Mouse (Mus musculus): ENCODE results near the gene Pacsin1.

The Pacsin1 gene

DNA sequence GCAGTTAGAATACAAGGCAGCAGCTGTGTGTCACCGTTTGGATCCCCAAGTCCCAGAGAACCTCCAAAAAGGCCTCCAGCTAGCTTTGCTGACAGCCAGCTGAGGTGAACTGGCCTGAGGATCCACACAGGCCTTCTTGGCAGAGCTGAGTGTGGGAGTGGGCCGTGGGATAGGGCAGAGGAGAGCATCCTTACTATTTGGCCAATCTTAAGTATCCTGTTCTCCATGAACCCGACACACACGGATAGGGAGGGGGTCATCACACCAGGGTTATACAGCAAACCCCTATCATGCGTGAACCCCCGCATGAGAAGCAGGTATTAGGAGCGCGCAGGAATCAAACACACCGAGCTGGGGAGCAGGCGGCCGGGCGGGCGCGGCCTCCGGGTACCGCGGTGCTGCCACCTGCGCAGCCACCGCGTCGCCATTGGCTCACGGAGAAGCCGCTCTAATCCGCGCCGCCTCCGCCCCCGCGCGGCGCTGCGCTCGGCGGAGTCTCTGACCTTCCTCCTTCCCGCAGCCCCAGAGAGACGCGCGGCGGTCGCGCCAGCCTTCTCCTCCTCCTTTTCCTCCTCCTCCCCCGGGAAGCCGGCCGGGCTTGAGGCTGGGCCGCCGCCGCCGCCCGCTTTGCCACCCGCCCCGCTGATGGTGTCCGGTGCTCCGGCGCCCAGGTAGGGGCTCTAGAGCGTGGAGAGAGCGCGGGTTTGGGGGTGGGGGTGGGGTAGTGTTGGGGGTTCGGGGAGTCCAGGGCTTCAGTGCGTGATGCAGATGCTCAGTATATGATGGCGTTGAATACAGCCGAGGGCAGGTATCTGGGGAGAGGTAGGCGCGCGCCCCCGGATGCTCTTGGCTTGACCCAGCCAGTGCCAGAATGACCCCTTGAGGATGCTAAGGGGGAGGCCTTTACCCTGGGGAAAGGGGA, at the start of gene Pacsin1:
Gene Pacsin1, plus strand, starts transcription at position 421 of the 922 bp plus-strand sequence.
- CTCF ChIA-PET, result no interaction called here

- CTCF ChIA-PET, result no interaction called here
These were observed 45.7 kb upstream of the Pacsin1 start for GRCm38 (mm10) chr17:27609576-27609975.

DNA sequence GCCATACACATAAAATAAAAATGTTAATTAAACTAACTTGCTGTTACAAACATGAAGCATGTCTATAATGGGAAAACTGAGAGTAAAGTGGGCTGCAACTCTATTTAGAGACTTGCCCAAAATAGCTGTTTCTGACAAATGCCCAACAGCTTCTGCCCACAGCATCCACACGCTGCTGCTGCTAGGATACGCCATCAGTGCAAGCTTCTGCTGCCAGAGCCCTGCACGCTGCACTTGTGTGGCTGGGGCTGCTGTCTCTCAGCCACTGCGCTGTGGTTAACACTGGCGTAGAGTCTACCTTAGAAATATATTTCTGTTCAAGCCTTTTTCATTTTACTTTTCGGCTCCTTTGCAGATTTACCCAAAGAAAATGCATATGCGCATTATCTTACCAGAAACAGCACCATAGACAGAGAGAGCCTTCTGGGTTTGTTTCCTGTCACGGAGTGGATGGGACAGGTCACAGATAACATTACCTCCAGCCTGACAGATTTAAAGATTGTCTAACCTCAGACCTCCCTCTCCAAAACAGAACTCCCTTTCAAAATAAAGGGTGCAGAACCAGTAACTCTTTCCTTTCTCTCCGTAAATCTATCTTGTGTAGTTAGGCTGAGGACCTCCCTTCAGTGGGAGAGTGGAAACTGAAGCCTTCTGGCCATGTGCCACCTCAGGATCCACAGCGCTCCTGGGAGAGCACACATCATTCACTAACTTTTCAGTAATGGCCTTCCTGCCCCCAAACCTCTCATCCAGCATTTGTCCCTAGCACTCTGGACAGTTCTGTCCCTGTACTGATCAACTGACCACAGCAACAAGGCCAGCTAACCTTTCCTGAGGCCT, 44.4 kb upstream of the Pacsin1 start:
- CTCF ChIA-PET, result interaction anchor here (0.6 kb wide), 1 partner anchor 30 kb away, joined by 4 read pairs; no protein-coding TSS in a partner anchor

DNA sequence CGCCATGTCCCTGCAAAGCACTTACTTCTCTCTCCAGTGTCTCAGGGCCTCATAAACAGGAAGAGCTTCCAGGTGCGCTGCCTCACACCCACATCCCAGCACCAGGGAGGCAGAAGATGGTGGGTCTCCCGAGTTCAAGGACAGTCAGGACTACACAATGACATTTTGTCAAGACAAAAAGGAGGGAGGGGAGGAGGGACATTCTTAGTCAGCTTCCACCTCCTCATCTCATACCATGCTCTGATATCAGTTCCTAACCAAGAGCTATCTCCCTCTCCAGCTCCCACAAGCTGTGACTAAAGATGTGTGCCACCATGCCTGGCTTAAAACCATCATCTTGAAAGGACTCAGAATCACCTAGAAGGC, 43.8 kb upstream of the Pacsin1 start:
- CTCF ChIA-PET, result no interaction called here

DNA sequence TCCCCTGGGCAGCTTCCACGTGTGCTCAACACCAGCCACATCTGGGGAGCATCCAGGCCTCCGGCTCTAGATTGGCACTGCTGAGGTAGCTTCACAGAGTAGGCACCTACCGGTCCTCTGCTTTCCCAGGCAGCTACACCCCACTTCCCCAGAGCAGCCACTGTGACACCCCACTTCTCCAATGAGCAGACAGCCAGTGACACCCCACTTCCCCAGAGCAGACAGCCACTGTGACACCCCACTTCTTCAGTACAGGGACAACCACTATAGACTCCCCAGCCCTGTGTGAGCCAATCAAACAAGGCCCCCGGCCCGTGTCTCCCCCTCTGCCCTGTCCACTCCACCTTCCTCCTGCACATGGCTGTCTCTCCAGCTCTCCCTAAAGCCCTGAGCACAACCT, 43.3 kb upstream of the Pacsin1 start:
- CTCF ChIA-PET, result no interaction called here

GRCm38 (mm10) chr17:27613016-27613415, 42.3 kb upstream of the Pacsin1 start:
- CTCF ChIA-PET, result interaction anchor here (0.6 kb wide), 1 partner anchor 430 kb away, joined by 4 read pairs; no protein-coding TSS in a partner anchor

GRCm38 (mm10) chr17:27615388-27615787, 39.9 kb upstream of the Pacsin1 start:
- CTCF ChIA-PET, result interaction anchor here (0.6 kb wide), 1 partner anchor 123 kb away, joined by 9 read pairs; no protein-coding TSS in a partner anchor

- CTCF ChIA-PET, result interaction anchor here (1.0 kb wide), 1 partner anchor 19 kb away, joined by 5 read pairs; no protein-coding TSS in a partner anchor
These were observed 34.1 kb upstream of the Pacsin1 start for GRCm38 (mm10) chr17:27621161-27621560.

DNA sequence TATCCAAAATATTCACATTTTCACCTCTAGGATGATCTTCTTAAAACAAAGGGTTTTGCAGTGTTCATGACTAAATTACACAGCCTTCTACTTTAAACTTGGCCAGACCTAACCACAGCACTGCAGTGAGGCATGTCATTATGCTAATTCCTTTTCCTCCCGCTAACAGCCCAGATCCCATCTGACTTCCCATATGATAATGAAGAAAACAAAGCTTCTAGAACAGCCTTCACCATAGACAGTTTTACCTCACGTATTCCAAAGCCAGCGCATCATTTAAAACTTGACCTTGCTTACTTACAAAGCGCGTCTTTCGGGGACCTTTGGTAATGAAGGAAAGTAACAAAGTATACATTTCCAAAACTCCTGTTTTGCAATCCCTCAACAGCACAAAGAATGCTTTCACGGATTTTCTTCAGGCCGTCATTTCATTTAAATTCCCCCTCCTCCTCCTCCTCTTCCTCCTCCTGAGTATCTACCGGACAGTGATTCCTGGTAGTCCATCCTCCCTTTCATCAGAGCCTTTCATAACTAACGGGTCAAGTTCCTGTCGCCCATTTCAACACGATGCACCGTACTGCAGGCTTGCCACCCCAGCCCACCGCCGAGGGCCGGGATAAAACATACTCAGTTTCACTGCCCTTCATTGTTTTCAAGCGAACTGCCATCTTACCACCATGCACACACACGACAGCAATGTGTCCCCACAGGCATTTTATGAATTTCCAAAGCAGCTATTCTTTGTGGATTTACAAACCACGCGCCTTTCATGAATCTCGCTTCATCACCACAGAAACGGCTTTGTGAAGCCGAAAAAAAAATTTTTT, 33.4 kb upstream of the Pacsin1 start:
- CTCF ChIA-PET, result interaction anchor here (0.5 kb wide), 2 partner anchors 56 to 671 kb away, joined by 3 read pairs; no protein-coding TSS in a partner anchor

DNA sequence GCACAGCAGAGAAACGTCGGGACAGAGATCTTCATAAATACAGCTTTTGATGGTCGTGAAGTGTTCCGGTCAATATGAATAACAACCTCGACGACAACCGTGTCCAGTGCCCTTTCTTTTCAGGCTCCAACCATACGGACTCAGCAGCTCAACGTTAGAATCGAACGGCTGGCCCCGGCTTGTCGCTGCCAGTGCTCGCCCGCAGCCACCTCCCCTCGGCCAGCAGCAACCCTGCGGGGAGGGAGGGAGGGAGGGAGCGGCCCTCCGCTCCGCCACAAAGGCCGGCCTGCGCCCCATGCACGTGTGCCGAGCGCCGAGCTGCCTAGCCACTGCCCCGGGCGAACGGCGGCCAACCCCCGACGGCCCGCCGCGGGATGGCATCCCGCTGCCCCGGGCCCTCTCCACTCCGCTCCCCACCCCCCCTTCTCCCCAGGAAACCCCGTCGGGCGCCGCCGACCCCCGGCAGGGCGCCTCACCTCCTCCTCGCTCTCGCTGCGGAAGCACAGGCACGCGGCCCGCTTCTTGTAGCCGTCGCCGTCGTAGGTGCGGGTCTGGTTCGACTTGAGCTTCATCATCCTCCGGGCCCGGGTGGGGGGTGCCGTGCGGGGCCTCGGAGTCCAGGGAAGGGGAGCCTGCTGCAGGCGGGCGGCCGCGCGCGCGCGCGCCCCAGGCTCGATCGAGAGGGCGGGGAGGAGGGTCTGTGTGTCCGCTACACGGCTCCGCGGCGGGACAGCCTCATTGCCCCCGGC, 32.5 kb upstream of the Pacsin1 start:
- CTCF ChIA-PET, result interaction anchor here (0.5 to 0.8 kb wide), 2 partner anchors 57 to 670 kb away, joined by 3 read pairs; partner anchors contain the start of gene AI413582

DNA sequence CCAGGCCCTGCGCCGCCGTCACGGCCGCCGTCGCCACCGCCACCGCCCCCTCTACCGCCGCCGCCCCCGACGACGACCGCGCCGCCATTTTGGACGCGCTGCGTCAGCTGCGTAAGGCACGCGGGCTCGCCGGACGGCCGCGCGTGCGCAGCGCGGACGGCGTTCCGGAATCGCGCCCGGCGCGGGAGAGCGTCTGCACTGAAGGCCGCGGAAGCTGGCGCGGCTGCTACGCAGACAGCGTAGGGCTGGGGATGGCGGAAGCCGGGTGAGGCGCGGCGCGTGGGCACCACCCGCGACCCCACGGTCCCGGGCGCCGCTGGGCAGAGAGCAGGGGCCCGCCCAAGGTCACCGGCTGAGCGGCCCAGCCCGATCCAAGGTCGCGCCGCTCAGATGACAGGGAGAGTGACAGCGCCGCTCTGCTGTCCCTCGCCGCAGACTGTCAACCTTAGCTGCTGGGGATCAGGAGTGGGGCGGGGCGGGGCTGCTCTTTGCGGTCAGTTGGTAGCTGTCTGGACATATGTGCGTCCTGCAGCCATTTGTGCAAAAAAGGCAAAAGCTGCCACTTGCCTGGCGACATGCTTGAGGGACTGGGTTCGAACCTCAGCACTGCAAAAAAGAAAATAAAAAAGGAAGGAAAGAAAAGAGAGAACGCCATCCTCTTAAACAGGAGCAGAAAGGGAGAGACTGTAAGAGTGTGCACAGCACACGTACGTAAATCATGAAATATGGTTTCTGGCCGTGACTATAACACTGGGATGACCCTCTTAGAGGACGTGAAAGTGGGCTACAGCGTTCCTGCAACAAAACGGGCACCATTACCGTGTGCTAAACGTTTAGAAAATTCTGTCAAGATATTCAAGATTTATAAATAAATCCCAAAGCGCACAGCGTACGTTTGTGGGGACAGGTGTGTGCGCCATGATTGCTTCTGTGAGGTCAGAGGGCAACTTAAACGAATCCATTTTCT, 31.7 kb upstream of the Pacsin1 start, which contains the start of gene Nudt3:
Gene Nudt3, minus strand, starts transcription at position 136 of the 967 bp plus-strand sequence.
- CTCF ChIA-PET, result interaction anchor here (0.8 kb wide), 1 partner anchor 58 kb away, joined by 3 read pairs; the partner anchor contains the start of gene AI413582

DNA sequence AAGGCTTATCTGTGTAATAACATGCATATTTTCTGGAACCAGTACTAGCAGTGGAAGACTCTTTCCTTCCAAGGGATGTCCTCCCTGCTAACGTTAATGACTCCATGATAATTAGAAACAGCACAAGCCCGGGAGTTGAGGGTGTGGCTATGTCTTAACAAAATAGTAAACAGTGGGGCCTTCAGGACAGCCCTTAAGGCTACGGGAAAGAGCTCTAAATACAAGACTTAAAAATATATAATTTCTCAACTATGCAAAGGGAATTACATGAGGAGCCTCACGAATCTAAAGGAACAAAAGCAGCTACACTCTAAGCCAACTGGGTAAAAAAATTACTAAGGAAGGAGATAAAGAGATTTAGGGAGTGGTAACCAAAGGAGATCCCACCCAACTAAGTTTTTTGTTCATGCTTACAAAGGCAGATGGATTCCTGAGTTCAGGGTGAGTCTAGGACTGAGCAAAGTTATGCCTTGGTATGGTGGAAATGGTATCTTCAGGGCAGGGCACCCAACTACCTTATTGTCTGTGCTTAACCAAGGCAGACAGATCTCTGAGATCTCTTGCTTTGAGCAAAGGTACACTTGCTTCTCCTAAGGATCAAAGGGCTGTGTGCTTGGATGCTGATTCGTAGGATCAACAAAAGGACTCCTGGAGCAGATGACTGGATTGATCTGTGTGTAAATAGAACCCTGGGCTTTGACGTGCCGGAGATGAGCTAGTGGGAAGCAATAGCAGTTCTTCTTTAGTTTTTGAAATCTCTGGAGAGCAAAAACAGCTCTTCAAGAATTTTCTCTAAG, 29.7 kb upstream of the Pacsin1 start:
- CTCF ChIA-PET, result no interaction called here

GRCm38 (mm10) chr17:27626681-27627080, 28.6 kb upstream of the Pacsin1 start:
- CTCF ChIA-PET, result no interaction called here

DNA sequence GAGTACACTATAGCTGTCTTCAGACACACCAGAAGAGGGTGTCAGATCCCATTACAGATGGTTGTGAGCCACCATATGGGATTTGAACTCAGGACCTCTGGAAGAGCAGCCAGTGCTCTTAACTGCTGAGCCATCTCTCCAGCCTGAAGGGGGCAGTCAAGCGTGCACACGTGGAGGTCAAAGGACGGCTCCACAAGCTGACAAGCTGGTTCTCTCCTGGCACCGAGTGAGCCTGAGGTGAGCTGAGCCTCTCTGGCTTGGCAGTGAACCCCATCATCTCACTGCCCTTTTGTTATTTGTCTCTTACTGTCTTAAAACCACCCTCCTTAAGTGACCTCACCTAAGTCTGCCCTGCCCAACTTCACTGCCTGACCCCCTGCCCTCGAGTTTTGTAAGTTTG, 27.9 kb upstream of the Pacsin1 start:
- CTCF ChIA-PET, result no interaction called here

DNA sequence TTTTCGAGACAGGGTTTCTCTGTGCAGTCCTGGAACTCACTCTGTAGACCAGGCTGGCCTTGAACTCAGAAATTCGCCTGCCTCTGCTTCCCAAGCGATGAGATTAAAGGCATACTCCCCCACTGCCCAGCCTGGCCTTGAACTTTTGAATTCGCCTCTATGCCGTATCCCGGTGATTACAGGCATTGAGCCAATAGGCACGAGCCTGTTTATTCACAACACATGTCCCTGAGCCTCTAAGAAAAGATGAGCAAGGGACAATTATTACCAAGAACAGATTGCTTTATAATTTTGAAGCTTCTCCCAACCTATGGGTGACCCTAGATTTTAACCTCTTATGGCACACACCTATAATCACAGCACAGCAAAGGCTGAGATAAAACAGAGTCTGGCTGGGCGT, 26.9 kb upstream of the Pacsin1 start:
- CTCF ChIA-PET, result interaction anchor here (0.6 to 1.2 kb wide), 2 partner anchors 9 to 95 kb away, joined by 3 read pairs; no protein-coding TSS in a partner anchor

DNA sequence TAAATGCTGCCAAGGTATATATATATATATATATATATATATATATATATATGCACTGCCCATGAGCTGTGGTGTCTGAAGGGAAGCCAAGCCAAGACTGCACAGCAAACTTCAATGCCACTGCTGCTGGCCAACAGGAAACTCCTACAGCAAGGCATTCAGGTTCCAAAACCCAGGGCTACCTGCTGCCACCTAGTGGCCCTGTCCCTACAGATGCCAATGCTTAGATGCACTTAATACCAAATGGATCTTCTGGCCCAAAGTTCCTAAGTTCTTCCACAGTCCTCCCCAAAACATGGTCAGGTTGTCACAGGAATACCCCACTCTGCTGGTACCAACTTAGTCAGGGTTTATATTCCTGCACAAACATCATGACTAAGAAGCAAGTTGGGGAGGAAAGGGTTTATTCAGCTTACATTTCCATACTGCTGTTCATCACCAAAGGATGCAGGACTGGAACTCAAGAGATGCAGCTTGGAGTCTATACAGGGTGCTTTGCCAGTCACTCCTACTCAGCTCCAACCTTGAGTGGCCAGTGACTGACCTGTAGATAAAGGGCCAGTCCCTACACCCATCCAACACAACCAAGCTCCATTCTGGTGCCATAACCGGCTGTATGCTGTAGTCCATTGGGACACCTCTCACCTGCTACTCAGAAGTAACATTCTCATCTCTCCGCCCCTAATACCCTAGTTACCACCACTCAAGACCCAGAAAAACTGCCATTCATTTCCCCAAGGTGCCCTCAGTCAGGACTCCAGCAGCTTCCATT, 25.9 kb upstream of the Pacsin1 start:
- CTCF ChIA-PET, result interaction anchor here (0.6 to 1.2 kb wide), 6 partner anchors 10 to 1648 kb away, joined by 3 to 12 read pairs (median 3); no protein-coding TSS in a partner anchor

DNA sequence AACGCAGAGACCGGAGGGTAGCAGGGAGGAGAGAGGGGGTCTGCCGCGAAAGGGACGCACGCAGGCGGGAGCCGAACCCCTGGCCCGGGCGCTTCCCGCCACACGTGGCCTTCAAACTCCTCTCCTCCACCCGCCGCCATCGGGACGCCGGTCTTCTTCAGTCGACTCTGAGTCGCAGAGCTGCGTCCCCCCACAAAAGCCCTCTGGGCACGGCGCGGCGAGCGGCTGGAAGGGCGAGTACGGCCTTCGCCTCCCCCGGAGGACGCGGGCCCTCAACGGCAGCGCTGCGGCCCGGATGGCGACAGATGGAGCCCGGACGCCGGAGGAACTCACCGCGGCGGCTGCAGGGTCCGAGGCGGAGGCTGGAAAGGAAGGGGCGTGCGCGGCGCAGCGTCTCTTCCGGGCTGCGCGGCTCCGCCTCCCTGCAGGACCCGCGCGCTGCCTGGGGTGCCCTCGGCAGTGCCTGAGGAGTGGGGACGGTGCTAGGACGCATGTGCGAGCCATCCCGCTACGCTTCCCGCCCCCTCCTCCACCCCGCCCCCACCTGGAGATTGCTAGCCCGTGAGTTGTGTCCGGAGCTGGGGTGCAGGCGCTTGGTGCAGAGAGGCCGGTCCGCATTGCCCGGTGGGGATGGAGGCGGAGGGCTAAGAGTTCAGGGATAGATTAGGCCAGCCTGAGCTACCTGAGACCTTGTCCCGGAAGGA, 20.3 kb upstream of the Pacsin1 start, which contains the start of gene RPS10-NUDT3:
Gene RPS10-NUDT3, minus strand, starts transcription at position 352 of the 704 bp plus-strand sequence.
- CTCF ChIA-PET, result interaction anchor here (0.6 kb wide), 1 partner anchor 311 kb away, joined by 10 read pairs; no protein-coding TSS in a partner anchor

All from spleen, embryonic (tissue).